Mouse (Mus musculus) hematopoietic stem cell, adult 5-6 weeks (primary cell): ENCODE measurements around the gene Klrg1. TPM values are rescaled to one million over a fixed set of nuclear protein-coding genes. Genes with fewer than 3 reads are reported as not detected.

ENCODE experiments used
- ATAC-seq, 2 experiments: fragments of 125-278 bp in 1 of 2; replicated peaks in 1 of 2; 2 replicates each; pipeline ENCODE4 v1.8.0; 2016 to 2017; ENCODE audit warnings: inconsistent platforms in 2 of 2, mild to moderate bottlenecking in 2 of 2, moderate number of reproducible peaks in 2 of 2, low read depth in 1 of 2, moderate TSS enrichment in 1 of 2; ENCODE audit not compliant: low FRiP score in 2 of 2, poor library complexity in 2 of 2, severe bottlenecking in 2 of 2, insufficient read depth in 1 of 2, low TSS enrichment in 1 of 2
- total RNA-seq: library from RNA; stranded (forward); fragments of 172-1452, 232-1000 nt; gene quantifications from 2 replicates; pipeline ENCODE4 v1.2.3, GENCODE M21; 2017

Klrg1 gene
- total RNA-seq, 1 experiment from 2014 or later: not detected

DNA sequence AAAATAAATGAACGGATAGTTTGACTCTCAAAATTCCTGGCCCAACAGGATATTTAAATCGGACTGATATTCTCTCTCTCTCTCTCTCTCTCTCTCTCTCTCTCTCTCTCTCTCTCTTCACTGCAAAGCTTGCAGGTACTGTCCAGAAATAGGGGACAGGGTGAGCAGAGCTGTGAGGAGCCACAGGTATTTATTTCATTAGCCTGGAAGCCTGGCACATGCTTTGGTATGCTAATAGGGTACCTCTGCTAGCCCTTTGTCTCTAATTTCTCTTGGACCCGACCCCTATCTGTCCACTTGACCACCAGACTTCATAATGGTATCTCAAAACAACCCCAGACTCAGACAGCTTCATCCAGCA is 14.2 kb upstream of the Klrg1 start:
- ATAC-seq: no peak

DNA sequence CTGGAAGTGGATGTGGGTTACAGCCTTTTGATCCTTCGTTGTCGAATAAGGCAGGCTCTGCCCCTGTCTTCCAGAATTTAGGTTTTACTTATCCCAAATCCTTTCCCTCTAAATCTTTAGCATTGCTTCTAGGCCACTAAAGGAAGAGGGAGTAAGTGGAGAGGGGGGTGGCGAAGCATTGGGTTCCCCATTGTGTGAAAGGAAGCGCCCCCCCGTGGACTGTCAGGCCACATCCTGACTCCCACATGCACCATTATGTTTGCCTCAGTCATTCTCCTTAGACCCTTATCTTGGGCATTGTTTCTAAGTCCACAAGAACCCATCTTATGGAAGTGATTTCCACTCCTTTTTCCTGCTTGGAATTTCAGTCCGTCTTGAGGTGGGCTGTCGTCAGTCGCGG is 12.6 kb upstream of the Klrg1 start:
- no peak for ATAC-seq

DNA sequence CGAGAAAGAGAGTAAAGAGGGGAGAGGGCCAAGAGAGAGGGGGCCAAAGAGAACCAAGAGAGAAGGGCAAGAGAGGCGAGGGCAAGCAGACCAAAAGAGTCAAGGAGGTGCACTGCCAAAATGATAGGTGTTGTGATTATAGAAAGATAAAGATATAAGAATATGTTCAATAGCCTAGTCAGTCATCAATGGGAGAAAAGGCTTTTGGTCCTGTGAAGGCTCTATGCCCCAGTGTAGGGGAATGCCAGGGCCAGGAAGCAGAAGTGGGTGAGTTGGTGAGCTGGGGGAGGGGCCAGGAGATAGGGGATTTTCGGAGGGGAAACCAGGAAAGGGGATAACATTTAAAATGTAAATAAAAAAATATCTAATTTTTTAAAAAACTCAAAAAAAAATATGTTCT is 11.6 kb upstream of the Klrg1 start:
- ATAC-seq: no peak

DNA sequence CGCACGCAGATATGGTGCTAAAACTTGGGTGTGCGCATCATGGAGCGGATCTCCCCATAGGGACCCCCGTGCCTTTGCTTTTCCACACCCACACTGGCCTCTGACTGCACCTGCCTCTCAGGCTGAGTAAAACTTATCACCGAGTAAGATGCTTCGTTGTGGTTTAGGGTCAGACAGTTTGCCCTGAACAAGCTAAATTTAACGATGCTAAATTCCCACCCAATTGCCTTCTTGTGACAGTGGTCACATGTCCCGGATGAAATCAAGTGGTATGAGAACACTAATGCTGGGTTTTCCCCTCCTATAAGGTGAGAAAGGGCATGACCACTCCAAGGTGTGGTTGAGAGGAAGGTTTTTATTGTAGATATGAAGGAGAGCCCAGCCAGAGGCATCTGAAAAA is 11.1 kb upstream of the Klrg1 start:
- no peak for ATAC-seq

DNA sequence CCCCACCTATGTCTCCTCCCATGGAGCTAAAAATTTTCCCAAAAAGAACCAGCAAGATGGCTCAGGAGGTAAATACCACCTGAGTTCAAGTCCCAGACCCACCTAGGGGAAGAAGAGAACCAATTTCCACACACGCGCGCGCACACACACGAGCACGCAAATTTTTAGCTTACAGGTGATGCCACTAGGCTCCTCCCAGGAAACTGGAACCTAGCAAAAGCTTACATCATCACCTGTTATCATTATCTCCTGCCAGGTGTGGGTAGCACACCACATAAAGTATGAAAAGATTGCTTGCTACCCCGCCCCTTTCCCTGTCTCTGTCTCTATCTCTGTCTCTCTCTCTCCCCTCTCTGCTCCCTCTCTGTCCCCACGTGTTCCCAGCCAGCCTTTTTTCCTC is 10.4 kb upstream of the Klrg1 start:
- ATAC-seq: no peak

DNA sequence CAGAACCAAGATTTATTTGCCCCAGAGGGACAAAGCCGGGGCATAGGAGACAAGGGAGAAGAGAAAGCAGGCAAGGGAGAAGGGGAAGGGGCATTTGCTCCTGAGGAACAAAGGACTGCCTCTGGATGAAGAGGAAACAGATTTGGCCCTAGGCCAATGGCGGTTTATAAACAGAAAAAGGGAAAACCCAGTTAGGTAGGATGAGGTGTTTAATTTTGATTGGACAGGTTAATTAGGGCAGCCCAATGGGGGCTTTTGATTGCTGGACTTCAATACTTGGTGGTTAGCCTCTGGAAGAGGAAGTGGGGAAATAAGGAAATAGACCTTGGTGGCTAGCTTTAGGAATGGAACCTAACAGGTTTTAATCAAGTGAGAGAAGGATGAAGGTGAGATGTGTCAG is 9.5 kb upstream of the Klrg1 start:
- peak in 1 of 2 experiments; percentile 43; a peak in 1 of 4 replicates for ATAC-seq

DNA sequence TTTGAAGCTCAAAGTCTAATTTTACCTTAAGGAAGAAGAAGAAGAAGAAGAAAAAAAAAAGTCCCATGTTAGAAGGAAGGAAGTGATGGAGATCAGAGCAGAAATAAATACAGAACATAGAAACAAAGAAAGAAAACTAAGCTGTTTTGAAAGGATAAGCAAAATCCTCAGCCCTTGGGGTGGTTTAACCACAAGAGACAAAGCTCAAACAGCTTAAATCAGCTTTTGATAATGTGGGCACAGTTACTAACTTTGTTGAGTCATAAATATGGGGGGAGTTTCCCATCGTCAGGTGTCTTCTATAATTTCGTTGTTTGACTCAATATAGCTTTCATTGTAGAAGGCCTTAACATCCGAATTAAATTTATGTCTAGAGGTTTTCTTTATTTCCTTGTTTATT is 9.1 kb upstream of the Klrg1 start:
- peak; percentile 60 to 73; a peak in 3 of 4 replicates for ATAC-seq

DNA sequence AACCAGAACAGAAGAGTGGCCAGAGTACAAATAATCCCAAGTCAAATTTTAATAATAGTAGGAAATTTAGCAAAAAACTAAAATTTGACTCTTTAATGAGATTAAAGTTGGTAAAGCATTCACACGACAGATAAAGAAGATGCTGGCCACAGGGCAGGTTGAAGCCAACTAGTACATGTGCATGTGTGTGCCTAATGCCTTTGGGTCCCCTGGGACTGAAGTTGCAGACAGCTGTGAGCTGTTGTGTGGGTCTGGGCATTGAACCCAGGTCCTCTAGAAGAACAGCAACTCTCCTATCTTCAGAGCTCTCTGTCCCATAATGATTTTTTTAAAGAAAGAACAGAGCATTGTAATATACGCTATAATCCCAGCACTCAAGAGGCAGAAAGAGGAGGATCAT is 8.6 kb upstream of the Klrg1 start:
- no peak for ATAC-seq

DNA sequence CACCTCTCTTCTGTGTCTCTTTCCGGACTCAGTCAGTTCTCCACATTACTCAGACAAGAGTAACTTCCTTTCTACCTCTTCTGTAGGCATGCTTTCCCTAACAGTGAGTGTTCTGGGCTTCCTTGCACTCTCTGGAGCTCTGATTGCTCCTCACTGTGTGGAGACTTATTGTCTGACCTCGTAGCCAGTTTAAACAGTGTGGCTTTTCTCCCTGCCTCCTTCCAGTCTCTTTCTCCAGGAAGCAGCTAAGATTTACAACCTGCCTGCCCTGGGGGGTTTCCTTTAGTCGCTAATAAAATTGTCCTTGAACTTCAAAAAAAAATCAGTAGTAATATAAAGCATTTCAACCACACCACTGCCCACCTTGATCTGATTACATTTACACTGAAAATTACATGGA is 7.6 kb upstream of the Klrg1 start:
- no peak for ATAC-seq

DNA sequence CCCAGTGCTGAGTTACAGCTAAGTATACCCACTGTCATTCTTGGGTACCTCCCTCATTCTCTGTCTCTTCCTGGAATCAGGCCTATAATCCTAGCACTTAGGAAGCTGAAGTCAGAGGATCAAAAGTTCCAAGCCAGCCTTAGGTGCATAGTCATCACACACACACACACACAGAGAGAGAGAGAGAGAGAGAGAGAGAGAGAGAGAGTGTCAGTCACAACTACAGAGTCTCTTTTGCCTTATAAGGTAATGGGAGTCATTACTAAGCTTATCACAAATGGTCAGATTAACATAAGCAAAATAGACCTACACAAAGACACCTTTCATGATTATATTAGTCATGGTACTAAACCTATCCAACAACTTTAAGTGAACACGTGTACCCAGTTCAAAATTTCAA is 6.6 kb upstream of the Klrg1 start:
- ATAC-seq: no peak

DNA sequence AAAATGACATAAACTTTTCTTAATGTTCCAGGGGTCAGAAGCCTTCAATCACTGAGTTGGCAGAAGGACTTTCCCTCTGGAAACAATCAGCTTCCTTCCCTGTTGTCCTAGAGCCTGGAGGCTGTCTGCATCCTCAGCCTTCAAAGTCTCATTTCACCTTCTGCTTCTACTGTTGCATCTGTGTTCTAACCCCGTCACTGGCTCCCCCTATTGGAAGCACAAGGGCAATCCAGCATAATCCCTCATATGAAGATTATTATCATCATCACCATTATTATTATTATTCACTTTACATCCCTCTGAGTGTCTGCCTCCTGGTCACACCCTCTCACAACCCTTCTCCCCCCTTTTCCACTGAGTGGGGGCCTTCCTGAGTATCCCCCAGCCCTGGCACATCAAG is 5.6 kb upstream of the Klrg1 start:
- no peak for ATAC-seq

DNA sequence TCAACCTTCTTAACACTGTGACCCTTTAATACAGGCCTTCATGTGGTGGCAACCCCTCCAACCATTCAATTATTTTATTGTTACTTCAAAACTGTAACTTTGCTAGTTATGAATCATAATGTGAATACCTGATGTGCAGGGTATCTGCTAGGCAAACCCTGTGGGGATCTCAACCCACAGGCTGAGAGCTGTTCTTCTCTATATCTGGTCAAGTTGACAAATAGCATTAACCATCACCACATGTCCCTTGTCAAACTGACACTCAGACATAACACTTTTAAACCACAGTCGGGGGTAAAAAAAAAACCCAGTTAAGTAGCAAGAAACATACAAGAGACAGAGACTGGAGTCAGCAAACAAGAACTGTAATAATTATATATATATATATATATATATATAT is 2.1 kb upstream of the Klrg1 start:
- ATAC-seq: no peak

DNA sequence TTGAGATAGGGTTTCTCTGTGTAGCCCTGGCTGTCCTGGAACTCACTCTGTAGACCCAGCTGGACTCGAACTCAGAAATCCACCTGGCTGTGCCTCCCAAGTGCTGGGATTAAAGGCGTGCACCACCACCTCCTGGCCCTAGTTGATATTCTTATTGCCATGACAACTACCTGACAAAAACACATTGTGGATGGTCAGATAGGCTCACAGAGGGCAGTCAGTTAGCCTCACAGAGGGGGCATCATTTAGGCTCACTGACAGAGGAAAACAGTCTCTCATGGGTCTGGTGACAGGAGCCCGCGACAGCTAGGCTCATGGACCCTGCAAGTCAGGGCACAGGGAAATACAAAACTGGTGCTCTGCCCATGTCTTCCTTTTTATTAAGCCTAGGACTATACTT is 1.6 kb upstream of the Klrg1 start:
- no peak for ATAC-seq

DNA sequence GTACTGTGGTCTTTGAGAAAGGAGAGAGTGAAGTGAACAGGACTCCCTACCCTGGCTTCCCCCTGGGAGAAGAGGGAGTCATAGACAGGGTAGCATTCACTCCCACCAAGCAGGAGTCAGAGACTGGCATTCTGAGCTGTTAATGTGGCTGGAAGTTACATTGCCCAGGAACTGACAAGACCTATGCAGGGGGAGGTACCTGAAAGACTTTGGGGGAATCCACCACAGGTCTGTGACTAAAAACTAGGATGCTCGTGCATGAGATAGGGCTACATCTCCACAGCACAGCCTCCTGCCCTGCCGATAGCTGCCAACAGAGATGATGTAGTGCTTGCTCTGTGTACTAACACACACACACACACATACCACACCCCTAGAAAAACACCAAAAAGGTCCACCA is 747 bp upstream of the Klrg1 start:
- no peak for ATAC-seq

DNA sequence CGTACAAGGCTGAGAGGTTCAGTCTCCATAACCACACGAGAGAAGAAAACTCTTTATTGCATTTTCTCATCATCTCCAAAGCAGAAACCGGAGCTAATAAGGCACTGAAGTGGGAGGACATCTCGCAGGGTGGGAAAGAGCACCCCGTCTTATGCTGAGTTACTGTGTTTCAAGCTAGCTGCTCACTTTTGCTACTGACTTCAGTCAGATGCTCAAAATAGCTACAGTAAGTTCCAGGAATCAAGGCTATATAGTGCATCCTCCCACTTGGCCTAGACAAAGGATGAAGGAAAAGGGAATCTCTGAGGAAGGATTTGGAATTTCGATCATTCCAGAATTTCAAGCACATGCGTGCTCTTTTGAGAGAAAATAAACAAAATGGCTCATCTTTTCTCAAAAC is 6.1 kb downstream of the Klrg1 start:
- ATAC-seq: no peak

DNA sequence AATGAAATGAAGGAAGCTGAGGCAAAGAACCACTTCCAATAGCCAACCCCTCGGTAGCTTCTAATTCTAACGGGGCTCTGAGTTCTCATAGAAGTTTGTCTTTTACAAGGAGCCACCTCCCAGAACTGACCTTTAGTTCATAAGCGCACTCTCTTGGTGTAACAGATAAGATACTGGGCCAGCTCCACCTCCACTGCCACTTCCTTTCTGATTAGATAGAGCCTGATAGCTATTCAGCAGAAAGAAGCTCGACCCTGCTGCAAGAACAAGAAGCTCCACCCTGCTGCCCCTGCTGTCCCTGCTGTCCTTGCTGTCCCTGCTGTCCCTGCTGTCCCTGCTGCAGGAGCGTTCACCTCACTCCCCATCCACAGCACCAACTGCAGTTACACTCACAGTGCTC is 8.1 kb downstream of the Klrg1 start:
- ATAC-seq: no peak

DNA sequence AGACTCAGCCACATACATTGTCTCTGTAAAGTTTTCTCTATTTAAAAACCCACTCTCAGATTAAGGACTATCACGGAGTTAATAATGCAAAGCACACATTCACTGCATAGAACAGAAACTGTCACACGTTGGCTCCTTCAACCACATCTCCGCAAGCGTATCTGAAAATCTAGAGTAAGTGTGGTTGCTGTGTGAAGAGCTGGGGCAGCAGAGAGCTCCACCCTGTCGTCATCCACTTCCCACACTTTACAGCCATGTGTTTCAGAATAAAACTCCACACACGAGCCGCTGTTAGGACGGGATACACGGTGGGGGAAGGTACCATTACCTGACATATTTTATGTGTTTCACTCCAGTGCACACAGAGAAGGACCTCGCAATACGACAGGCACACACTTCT is 12.5 kb downstream of the Klrg1 start:
- ATAC-seq: no peak

DNA sequence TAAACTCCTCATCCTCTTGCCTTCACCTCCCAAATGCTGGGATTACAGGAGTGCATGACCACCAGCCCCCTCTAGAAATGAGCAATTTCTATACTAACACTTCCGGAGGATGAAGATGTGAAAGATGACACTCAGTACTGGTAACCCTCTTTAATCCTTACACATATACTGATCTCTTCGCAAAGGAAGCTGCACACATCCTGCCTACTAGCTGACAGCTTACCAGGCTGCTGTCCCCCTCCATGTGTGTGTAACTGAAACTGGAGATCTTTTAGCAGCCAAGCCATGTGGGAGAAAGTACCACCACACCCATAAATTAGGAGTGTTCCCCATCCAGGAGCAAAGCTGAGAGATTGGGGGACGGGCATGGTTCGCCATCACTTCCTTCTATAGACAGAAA is 13.5 kb downstream of the Klrg1 start:
- no peak for ATAC-seq

DNA sequence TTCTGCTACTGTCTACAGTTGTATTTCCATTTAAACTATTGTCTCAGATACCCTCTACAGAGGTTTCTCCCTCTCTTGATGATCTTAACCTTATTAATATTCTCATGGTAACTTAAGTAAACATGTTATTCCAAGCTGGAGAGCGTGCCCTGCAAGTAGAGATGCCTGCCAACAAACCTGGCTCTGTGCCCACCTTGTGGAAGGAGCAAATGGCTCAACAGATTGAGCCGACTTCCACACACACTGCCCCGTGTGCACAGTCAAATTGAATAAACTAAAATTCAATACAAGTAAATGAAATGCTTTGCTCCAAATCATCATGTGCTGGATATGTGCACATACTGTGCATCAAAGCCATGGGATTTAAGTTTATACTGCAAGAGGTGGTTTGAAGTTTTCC is 14.1 kb downstream of the Klrg1 start:
- no peak for ATAC-seq

DNA sequence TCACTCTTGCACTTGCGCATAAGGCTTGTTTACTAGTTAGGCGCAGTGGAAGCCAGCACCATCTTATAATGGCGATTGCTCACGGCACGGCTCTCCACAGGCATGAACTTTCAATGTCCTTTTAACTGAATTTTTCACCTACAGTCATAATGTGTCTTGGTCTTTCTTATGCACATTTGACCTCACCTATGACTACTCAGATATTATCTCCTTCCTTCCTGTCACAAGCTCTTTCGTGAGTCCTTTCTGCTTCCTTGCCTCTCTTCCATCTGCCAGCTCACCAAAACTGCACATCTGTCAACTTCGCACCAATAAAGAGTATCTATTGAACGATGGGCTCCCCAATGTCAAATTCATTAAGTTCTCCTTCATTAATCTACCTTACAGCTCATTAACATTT is 20.1 kb downstream of the Klrg1 start:
- ATAC-seq: no peak
